Mouse (Mus musculus): ENCODE results near the gene Zdhhc6. TPM values are rescaled to one million over a fixed set of nuclear protein-coding genes. Genes with fewer than 3 reads are reported as not detected.
A peak's percentile ranks its signal among the peaks of the same experiment; 100 is the strongest.

Zdhhc6 gene
- polyA plus RNA-seq, 1 experiment from 2014 or later = 105 TPM

DNA sequence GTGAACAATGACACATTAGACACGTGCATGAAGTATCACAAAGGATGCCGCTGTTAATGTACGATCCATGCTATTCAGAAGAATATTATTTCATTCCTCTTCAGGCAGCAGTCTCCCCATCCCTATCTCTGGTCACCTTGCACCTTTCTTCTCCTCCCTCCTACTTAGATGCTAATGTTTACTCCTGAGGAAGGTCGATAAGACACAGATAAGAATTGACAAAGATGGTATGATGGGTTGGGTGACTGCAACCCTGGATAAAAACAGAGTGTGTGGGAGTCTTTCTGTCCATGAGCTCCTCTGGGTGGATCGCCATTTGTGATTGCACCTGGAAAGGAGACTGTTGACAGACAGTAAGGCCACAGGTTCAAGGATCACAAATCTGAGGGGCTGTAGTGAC lies 57.3 kb downstream of the Zdhhc6 start:
- Histone ChIP-seq H3K9me3 (ENCODE audit: control insufficient read depth, low read length) (no peaks in the 10 kb centered on the region), H3K4me1 (ENCODE audit: control insufficient read depth, insufficient read depth, low read length) (peaks cover 3% of the 10 kb centered on the region; the same call in 1 of the 2 replicates), H3K36me3 (ENCODE audit: control insufficient read depth, insufficient read depth, low read length) (no peaks in the 10 kb centered on the region), H3K27ac (ENCODE audit: low read depth, low read length) (no peak overlapping the region), H3K9ac (ENCODE audit: low read length) (no peak overlapping the region), H3K27me3 (ENCODE audit: control insufficient read depth, insufficient read depth, low read length) (no peaks in the 10 kb centered on the region), H3K4me3 (ENCODE audit: low read depth, low read length) (no peak overlapping the region), H3K4me2 (ENCODE audit: low read depth) (no peak overlapping the region)
- DNase-seq (ENCODE audit: low spot score) = no peak
- WGBS = 96% methylated on average over 5 of the region's 5 CpGs
- ATAC-seq (ENCODE audit: insufficient read depth, low FRiP score, low TSS enrichment) = no peak

DNA sequence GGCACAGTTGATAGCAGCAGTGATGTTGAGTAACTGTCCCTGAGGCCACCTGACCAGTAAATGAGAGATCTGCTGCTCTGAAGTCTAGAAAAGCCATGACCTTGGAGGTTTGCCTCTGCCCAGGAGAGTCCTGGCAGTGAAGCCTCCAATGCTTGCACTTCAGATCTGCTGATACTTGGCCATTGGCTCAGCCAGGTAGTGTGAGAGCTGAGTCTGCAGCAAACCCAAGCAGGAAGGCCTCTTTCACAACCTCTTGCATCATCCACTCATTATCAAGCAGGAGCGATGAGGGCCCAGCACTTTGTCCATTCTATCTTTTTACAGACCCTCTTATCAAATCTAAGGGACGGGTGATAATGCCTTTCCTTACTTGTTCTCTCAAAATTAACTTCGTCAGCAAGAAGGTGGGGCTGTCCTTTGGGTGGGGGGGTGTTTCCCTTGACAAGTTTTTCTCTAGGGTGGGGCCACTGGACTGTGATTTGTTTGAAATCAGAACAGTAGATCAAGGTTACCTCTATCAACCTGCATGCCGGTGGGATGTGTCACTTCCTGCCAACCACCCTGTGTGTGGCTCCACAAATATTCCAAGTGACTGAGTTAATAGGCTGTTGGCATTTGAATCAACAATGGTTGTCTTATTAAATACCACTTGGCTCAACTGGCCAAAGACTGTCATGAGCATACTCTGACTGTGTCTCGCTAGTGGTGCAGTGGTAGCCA lies 58.0 kb downstream of the Zdhhc6 start:
- no peak overlapping the region for H3K4me2 ChIP-seq (ENCODE audit: low read depth)
- no peaks in the 10 kb centered on the region for H3K27me3 ChIP-seq (ENCODE audit: control insufficient read depth, insufficient read depth, low read length)
- no peaks in the 10 kb centered on the region for H3K9me3 ChIP-seq (ENCODE audit: control insufficient read depth, low read length)
- H3K9ac ChIP-seq (ENCODE audit: low read length) = no peak overlapping the region
- ATAC-seq (ENCODE audit: insufficient read depth, low FRiP score, low TSS enrichment) = no peak
- H3K27ac ChIP-seq (ENCODE audit: low read depth, low read length) = no peak overlapping the region
- DNase-seq (ENCODE audit: low spot score) = no peak
- H3K4me3 ChIP-seq (ENCODE audit: low read depth, low read length) = no peak overlapping the region
- no peaks in the 10 kb centered on the region for H3K36me3 ChIP-seq (ENCODE audit: control insufficient read depth, insufficient read depth, low read length)
- WGBS = 92% methylated on average over 5 of the region's 5 CpGs
- peaks cover 3% of the 10 kb centered on the region; the same call in 1 of the 2 replicates for H3K4me1 ChIP-seq (ENCODE audit: control insufficient read depth, insufficient read depth, low read length)

DNA sequence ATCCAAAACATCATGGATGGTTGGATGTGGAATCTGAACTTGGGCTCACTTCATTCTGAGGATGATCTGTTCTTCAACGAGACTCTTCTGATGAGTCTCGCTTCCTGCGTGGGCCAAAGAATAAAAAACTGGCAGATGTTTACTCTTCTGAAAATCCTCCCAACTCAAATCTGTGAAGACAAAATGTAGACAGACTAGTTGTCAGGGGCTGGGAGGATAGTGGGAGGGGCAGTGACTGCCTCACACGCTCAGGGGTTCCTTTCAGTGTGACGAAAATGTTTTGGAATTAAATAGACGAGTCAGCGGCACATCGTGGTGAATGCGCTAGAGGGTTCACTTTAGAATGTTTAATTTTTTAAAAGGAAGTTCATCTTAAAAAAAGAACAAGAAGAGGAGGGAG lies 59.7 kb downstream of the Zdhhc6 start:
- no peak overlapping the region for H3K9ac ChIP-seq (ENCODE audit: low read length)
- peaks cover 3% of the 10 kb centered on the region; the same call in 1 of the 2 replicates for H3K4me1 ChIP-seq (ENCODE audit: control insufficient read depth, insufficient read depth, low read length)
- DNase-seq (ENCODE audit: low spot score) = no peak
- WGBS = 92% methylated on average over 9 of the region's 9 CpGs
- no peak overlapping the region for H3K27ac ChIP-seq (ENCODE audit: low read depth, low read length)
- H3K4me3 ChIP-seq (ENCODE audit: low read depth, low read length) = no peak overlapping the region
- H3K27me3 ChIP-seq (ENCODE audit: control insufficient read depth, insufficient read depth, low read length) = no peaks in the 10 kb centered on the region
- no peaks in the 10 kb centered on the region for H3K9me3 ChIP-seq (ENCODE audit: control insufficient read depth, low read length)
- ATAC-seq (ENCODE audit: insufficient read depth, low FRiP score, low TSS enrichment) = no peak
- H3K4me2 ChIP-seq (ENCODE audit: low read depth) = no peak overlapping the region
- no peaks in the 10 kb centered on the region for H3K36me3 ChIP-seq (ENCODE audit: control insufficient read depth, insufficient read depth, low read length)

DNA sequence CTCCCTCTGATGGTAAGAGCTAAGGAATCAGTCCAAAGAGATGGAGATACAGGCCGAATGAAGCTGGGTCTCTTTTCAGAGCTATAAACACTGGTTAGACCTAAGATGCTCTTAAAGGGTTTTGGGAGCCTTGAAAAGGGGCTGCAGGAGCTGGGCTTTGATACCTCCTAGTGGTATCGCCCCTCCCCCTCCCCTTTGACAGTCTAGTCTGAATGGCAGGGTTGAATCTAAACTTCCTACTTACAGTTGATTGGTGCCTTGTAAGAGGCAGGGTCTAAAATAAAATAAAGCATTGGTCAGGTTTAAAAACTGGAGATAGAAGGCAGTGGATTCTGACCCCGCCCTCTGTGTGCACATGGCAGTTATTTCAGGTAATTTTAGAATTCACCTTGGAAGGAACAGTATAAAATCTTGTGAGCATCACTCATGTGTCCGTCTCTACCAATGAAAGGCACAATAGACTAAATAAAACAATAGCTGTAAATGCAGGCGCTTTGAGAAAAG lies 61.3 kb downstream of the Zdhhc6 start:
- Histone ChIP-seq H3K27me3 (ENCODE audit: control insufficient read depth, insufficient read depth, low read length) (no peaks in the 10 kb centered on the region), H3K4me2 (ENCODE audit: low read depth) (peak overlapping the region; percentile 96), H3K36me3 (ENCODE audit: control insufficient read depth, insufficient read depth, low read length) (no peaks in the 10 kb centered on the region), H3K9ac (ENCODE audit: low read length) (peak overlapping the region; percentile 80), H3K27ac (ENCODE audit: low read depth, low read length) (no peak overlapping the region; the same call in 1 of the 2 replicates), H3K9me3 (ENCODE audit: control insufficient read depth, low read length) (no peaks in the 10 kb centered on the region), H3K4me3 (ENCODE audit: low read depth, low read length) (peak overlapping the region; percentile 54), H3K4me1 (ENCODE audit: control insufficient read depth, insufficient read depth, low read length) (peaks cover 3% of the 10 kb centered on the region; the same call in 1 of the 2 replicates)
- ATAC-seq (ENCODE audit: insufficient read depth, low FRiP score, low TSS enrichment) (peak; percentile 54), DNase-seq (ENCODE audit: low spot score) (peak; percentile 40)
- 10% methylated on average over 5 of the region's 5 CpGs for WGBS

DNA sequence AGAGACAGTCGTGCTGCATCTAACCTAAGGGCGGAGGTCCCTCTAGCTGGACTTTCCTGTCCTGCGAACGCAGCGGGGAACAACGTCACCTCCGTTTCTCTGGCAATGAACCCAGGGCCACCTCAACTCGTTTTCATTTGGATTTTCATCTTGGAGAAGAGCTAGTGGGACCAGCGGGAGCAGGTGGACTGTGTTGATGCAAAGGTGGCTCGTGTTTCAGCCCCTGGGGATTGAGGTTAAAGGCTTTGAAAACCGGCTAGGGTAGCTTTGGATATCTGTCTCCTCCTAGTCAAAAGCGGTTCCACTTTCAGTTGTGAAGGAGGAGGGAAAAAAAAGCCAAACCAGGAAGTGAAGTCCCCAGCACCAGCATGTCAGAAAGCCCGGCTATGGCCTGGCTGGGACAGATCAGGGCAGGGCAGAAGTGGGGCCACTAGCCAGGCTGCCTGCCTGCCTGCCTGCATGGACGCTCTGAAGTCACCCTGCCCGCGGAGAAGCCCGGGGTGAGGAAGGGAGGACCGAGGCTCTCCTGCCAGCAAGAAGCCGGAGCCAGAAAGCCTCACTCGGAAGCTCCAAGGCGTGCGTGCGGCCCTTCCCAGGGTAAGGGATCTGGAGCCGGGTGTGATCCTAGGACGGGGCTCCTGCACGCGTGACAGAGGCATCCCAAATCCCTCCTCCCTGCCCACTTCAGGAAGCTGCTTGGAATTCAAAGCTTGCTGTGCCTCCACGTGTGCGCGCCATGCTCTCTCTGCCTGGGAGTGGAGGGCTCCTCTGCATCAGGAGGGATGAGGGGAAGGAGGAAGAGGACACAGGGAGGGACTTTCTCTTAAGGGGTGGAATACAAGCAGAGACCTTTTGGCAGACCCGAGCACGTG lies 62.0 kb downstream of the Zdhhc6 start:
- peak overlapping the region; percentile 96 for H3K4me2 ChIP-seq (ENCODE audit: low read depth)
- no peaks in the 10 kb centered on the region for H3K27me3 ChIP-seq (ENCODE audit: control insufficient read depth, insufficient read depth, low read length)
- WGBS = 2% methylated on average over 32 of the region's 32 CpGs
- ATAC-seq (ENCODE audit: insufficient read depth, low FRiP score, low TSS enrichment) (peak; percentile 83), DNase-seq (ENCODE audit: low spot score) (peak; percentile 63)
- no peaks in the 10 kb centered on the region for H3K36me3 ChIP-seq (ENCODE audit: control insufficient read depth, insufficient read depth, low read length)
- H3K4me3 ChIP-seq (ENCODE audit: low read depth, low read length) = peak overlapping the region; percentile 54
- peak overlapping the region; percentile 64; the same call in 1 of the 2 replicates for H3K27ac ChIP-seq (ENCODE audit: low read depth, low read length)
- no peaks in the 10 kb centered on the region for H3K9me3 ChIP-seq (ENCODE audit: control insufficient read depth, low read length)
- H3K9ac ChIP-seq (ENCODE audit: low read length) = peak overlapping the region; percentile 80
- peaks cover 3% of the 10 kb centered on the region; the same call in 1 of the 2 replicates for H3K4me1 ChIP-seq (ENCODE audit: control insufficient read depth, insufficient read depth, low read length)

DNA sequence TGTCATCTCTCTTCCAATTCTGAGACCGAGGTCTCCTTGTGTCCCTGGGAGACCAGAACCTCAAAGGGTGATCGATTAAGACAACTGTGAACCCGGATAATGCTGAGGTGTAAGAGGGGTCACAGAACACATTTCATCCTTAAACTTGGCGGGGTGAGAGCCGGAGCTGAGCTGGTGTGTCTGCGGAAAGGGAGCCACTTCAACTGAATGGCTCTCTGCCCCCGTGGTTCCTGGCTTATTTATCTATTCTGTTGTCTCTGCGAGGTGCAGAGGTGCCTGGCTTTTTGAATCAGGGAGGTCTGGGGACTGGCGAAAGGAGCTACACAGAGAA lies 62.6 kb downstream of the Zdhhc6 start:
- H3K27me3 ChIP-seq (ENCODE audit: control insufficient read depth, insufficient read depth, low read length) = no peaks in the 10 kb centered on the region
- H3K4me2 ChIP-seq (ENCODE audit: low read depth) = peak overlapping the region; percentile 96
- ATAC-seq (ENCODE audit: insufficient read depth, low FRiP score, low TSS enrichment) (no peak), DNase-seq (ENCODE audit: low spot score) (peak; percentile 32)
- no peaks in the 10 kb centered on the region for H3K9me3 ChIP-seq (ENCODE audit: control insufficient read depth, low read length)
- H3K36me3 ChIP-seq (ENCODE audit: control insufficient read depth, insufficient read depth, low read length) = no peaks in the 10 kb centered on the region
- peak overlapping the region; percentile 54 for H3K4me3 ChIP-seq (ENCODE audit: low read depth, low read length)
- H3K27ac ChIP-seq (ENCODE audit: low read depth, low read length) = no peak overlapping the region
- 6% methylated on average over 9 of the region's 9 CpGs for WGBS
- peaks cover 3% of the 10 kb centered on the region; the same call in 1 of the 2 replicates for H3K4me1 ChIP-seq (ENCODE audit: control insufficient read depth, insufficient read depth, low read length)
- H3K9ac ChIP-seq (ENCODE audit: low read length) = peak overlapping the region; percentile 80

DNA sequence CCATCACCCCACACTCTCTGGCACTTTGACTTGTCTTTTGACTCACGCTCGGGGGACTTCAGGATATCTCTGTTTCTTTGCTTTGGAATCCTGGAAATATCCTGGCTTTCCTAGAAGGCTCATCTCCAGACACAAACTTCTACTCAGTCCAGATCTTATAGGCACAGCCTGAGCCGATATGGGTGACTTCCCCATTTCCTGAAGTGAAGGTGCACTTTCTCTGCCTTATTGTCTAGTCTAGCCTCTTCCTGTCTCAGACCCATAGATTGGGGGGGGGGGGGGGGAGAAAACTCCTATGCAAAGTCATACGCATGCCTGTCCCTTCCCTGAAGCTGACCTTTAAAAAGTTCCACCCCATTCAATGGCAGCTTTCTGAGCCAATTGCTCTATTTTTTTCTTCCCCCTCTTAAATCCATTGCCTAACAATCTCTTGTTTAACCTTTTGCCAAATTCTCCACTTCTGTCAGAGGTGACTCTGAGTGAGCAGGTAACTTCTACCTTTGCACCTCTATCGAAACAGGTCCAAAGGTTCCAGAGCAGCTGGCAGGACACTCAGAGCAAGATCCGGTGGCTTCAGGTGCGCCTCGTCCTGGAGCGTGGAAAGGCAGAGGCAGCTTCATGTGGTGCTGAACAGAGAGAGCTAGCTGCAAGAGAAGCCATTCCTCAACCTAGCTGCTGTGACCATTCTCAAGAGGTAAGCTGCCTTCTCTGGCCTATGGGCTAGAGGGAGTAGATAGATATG lies 64.3 kb downstream of the Zdhhc6 start, which contains the start of gene Acsl5:
Acsl5 (plus strand) TSS at position 556 of the 742 bp plus-strand sequence.
- no peak for ATAC-seq (ENCODE audit: insufficient read depth, low FRiP score, low TSS enrichment)
- Histone ChIP-seq H3K27ac (ENCODE audit: low read depth, low read length) (no peak within 1 kb of the TSS), H3K4me2 (ENCODE audit: low read depth) (no peak within 1 kb of the TSS), H3K9me3 (ENCODE audit: control insufficient read depth, low read length) (no peaks in the 10 kb centered on the region), H3K4me1 (ENCODE audit: control insufficient read depth, insufficient read depth, low read length) (peaks cover 3% of the 10 kb centered on the region; the same call in 1 of the 2 replicates), H3K36me3 (ENCODE audit: control insufficient read depth, insufficient read depth, low read length) (no peaks in the 10 kb centered on the region), H3K4me3 (ENCODE audit: low read depth, low read length) (no peak within 1 kb of the TSS), H3K27me3 (ENCODE audit: control insufficient read depth, insufficient read depth, low read length) (no peaks in the 10 kb centered on the region), H3K9ac (ENCODE audit: low read length) (no peak within 1 kb of the TSS)
- no peak for DNase-seq (ENCODE audit: low spot score)
- WGBS = 93% methylated on average over 9 of the region's 9 CpGs

DNA sequence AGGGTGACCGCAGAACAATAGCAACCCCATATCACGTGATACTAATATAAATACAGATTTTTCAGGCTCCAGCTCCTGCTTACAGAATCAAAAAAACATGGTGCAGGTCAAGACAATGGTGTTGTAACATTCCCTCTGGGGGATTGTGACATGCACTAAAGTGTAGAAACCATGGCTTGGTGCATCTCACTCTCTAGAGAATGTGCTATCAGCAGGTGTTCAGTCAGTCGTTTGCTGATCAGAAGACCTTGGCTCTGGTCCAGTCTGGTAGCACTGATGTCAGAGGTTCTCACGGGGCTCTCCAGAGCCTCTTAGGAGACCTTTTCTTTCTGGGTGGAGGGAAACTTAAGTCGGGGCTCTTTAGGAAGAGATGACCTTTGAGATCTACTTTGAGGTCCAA lies 65.4 kb downstream of the Zdhhc6 start:
- H3K27ac ChIP-seq (ENCODE audit: low read depth, low read length) = no peak overlapping the region
- 91% methylated on average over 5 of the region's 5 CpGs for WGBS
- no peaks in the 10 kb centered on the region for H3K9me3 ChIP-seq (ENCODE audit: control insufficient read depth, low read length)
- DNase-seq (ENCODE audit: low spot score) (no peak), ATAC-seq (ENCODE audit: insufficient read depth, low FRiP score, low TSS enrichment) (no peak)
- peaks cover 3% of the 10 kb centered on the region; the same call in 1 of the 2 replicates for H3K4me1 ChIP-seq (ENCODE audit: control insufficient read depth, insufficient read depth, low read length)
- H3K4me2 ChIP-seq (ENCODE audit: low read depth) = no peak overlapping the region
- H3K9ac ChIP-seq (ENCODE audit: low read length) = no peak overlapping the region
- no peaks in the 10 kb centered on the region for H3K36me3 ChIP-seq (ENCODE audit: control insufficient read depth, insufficient read depth, low read length)
- no peak overlapping the region for H3K4me3 ChIP-seq (ENCODE audit: low read depth, low read length)
- H3K27me3 ChIP-seq (ENCODE audit: control insufficient read depth, insufficient read depth, low read length) = no peaks in the 10 kb centered on the region
